Mouse (Mus musculus) neural tube, embryonic 10.5 days (tissue): ENCODE results near the gene Gm13697.
"Not testable (repeated sequence)": the region's sequence is repeated elsewhere in the genome, so short reads cannot be mapped to it uniquely, and the experiment has no call there.

Experiments used
- DNase-seq: peaks from one replicate; pipeline ENCODE4 v3.0.0-alpha.2; 2017; ENCODE audit warnings: low spot score; ENCODE audit errors: extremely low spot score

Gm13697 gene

DNA sequence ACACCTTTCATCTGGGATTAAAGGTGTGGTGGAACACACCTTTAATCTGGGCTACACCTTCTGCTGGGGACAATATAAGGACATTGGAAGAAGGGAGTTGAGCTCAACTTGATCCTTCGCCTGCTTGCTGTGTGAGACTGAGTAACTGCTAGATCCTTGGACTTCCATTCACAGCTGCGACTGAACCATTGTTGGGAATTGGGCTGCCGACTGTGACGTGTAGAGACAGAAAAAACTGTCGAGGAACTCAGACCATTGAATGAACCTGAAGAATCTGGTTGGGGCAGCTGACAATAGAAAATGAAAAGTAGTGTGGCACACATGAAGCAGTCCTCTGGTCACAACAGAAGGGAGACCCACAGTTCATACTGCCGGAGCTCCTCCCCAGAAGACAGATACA is at the start of gene Gm13697:
Gene Gm13697, plus strand, starts transcription at position 301 of the 400 bp plus-strand sequence.
- not testable (repeated sequence) for DNase-seq

GRCm38 (mm10) chr2:83940931-83941361 is 43.6 kb upstream of the Gm13697 start, which contains the start of gene Zswim2:
Zswim2 (minus strand) TSS chr2:83941228.
- peak; percentile 74 for DNase-seq

GRCm38 (mm10) chr2:83941378-83941777 is 43.2 kb upstream of the Gm13697 start:
- DNase-seq, result no peak

GRCm38 (mm10) chr2:83941792-83942191 is 42.8 kb upstream of the Gm13697 start:
- DNase-seq, result no peak

- DNase-seq, result not testable (repeated sequence)
Observed at GRCm38 (mm10) chr2:83955393-83955792, 29.1 kb upstream of the Gm13697 start, which contains the start of gene Gm13698. Gm13698 (plus strand) TSS chr2:83955693.

DNA sequence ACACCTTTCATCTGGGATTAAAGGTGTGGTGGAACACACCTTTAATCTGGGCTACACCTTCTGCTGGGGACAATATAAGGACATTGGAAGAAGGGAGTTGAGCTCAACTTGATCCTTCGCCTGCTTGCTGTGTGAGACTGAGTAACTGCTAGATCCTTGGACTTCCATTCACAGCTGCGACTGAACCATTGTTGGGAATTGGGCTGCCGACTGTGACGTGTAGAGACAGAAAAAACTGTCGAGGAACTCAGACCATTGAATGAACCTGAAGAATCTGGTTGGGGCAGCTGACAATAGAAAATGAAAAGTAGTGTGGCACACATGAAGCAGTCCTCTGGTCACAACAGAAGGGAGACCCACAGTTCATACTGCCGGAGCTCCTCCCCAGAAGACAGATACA is 23.3 kb upstream of the Gm13697 start, which contains the start of gene Gm13693:
Gene Gm13693, plus strand, starts transcription at position 301 of the 400 bp plus-strand sequence.
- not testable (repeated sequence) for DNase-seq

DNA sequence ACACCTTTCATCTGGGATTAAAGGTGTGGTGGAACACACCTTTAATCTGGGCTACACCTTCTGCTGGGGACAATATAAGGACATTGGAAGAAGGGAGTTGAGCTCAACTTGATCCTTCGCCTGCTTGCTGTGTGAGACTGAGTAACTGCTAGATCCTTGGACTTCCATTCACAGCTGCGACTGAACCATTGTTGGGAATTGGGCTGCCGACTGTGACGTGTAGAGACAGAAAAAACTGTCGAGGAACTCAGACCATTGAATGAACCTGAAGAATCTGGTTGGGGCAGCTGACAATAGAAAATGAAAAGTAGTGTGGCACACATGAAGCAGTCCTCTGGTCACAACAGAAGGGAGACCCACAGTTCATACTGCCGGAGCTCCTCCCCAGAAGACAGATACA is 17.5 kb upstream of the Gm13697 start, which contains the start of gene Gm13695:
Gene Gm13695, plus strand, starts transcription at position 301 of the 400 bp plus-strand sequence.
- DNase-seq, result not testable (repeated sequence)

DNA sequence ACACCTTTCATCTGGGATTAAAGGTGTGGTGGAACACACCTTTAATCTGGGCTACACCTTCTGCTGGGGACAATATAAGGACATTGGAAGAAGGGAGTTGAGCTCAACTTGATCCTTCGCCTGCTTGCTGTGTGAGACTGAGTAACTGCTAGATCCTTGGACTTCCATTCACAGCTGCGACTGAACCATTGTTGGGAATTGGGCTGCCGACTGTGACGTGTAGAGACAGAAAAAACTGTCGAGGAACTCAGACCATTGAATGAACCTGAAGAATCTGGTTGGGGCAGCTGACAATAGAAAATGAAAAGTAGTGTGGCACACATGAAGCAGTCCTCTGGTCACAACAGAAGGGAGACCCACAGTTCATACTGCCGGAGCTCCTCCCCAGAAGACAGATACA is 11.7 kb upstream of the Gm13697 start, which contains the start of gene Gm13696:
Gene Gm13696, plus strand, starts transcription at position 301 of the 400 bp plus-strand sequence.
- DNase-seq, result not testable (repeated sequence)

GRCm38 (mm10) chr2:83978633-83979032 is 5.9 kb upstream of the Gm13697 start, which contains the start of gene Gm13694:
Gm13694 (plus strand) TSS chr2:83978933.
- not testable (repeated sequence) for DNase-seq

GRCm38 (mm10) chr2:83990253-83990652 is 5.7 kb downstream of the Gm13697 start, which contains the start of gene Gm13691:
Gm13691 (plus strand) TSS chr2:83990553.
- not testable (repeated sequence) for DNase-seq

GRCm38 (mm10) chr2:83993639-83994255 is 9.2 kb downstream of the Gm13697 start:
- not testable (repeated sequence) for DNase-seq

DNA sequence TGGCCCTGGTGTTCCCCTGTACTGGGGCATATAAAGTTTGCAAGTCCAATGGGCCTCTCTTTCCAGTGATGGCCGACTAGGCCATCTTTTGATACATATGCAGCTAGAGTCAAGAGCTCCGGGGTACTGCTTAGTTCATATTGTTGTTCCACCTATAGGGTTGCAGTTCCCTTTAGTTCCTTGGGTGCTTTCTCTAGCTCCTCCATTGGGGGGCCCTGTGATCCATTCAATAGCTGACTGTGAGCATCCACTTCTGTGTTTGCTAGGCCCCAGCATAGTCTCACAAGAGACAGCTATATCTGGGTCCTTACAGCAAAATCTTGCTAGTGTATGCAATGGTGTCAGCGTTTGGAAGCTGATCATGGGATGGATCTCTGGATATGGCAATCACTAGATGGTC is 10.0 kb downstream of the Gm13697 start:
- not testable (repeated sequence) for DNase-seq

DNA sequence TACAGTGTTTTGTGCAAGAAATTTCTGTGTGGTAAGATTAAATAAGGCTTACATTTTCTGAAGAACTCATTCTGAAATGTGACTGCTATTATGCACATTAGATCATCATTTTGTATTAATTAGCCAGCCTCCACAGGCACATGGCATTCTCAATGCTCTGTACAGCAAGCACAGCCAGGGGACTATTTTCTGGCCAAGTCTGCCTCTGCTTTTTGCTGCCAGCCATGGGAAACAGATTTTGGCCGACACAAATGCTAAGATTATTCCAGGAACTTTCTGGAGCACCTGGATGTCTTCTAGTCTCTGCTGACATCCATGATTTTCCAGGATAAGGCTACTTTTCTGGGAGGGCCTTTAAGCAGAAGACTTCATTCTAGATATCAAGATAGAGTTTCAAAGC is 24.4 kb downstream of the Gm13697 start:
- DNase-seq, result no peak

DNA sequence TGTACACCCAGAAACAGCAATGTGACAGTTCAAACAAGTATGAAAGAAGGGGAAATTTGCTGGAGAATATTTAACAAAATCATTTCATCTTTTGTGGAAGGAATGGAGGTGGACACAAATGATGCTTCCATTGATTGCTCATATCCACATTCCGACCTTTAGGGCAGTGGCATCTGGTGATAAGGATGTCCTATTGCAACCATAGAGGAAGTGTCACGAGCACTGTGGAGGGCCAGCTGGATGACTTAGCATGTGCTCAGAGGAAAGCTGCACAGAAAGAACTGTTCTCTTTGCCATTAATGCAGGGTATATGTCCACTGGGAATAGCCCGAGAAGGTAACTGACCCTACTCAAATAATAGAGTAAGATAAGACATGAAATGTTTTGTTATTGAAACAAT is 25.3 kb downstream of the Gm13697 start:
- no peak for DNase-seq

DNA sequence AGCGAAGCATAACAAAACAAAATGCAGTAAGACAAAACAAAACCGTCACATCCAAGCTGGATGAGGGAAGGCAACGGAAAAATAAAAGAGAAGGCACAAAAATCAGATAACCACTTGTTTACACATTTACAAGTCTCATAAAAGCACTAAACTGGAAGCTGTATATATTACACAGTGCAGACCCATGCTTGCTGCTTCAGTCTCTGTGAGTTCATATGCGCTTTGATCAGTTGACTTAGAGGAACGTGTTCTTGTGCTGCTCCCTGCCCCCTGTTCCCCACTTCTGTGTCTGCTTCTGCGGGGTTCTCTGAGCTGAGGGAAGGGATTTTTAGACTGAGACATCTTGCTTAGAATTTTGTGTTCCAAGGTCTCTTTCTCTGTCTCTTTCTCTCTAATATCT is 30.0 kb downstream of the Gm13697 start:
- no peak for DNase-seq

GRCm38 (mm10) chr2:84016291-84016690 is 31.7 kb downstream of the Gm13697 start:
- not testable (repeated sequence) for DNase-seq

DNA sequence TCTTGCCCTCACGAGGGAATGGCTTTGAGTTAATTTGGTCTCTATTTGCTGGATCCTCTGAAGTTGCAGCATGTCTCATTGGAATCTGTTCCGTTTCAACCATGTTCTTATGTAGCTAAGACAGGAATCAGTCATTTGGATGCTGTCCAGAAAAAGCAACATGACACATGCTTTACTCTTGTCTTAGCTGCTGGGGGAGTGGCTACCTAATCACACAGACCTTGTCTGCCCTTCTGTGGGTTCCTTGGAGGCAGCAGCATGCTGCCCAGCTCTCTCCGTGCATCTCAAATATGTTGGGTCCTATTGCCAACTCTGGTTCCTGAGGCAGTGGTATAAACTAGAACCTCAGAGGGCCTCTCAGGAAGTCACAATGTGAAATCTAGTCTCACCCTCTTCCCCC is 33.8 kb downstream of the Gm13697 start:
- DNase-seq, result no peak

DNA sequence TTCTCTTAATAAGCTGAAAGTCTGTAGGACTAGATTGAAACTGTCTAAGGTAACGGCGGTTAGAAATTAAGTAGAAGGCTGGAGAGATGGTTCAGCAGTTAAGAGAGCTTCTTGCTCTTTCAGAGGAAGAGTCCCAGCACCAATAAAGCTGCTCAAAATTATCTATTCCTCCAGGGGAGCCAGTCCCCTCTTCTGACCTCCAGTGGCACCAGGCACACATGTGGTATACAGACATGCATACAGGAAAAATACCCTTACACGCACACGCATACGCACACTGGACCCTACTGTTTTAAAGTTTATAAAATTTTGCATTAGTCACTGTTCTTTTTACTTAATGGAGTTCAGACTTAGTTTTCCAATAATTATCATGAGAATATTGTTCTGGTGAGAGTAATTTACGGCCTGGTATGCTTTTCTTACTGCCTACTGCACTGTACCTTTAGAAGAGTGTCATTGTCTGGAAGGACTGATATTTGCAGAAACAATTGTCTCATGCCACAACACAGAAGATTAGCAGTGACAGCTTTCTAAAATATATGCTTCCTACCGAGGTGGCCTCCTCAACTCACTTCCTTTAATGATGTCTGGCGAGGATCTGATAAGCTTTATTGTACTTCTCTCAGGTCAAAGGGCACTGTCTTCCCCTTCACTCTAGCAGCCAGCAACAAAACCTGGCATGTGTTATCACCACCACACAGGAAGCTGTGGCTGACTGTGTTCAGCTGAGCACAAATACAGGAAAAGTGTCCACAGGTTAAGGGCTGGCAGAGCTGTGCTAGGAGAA is 35.2 kb downstream of the Gm13697 start:
- no peak for DNase-seq

DNA sequence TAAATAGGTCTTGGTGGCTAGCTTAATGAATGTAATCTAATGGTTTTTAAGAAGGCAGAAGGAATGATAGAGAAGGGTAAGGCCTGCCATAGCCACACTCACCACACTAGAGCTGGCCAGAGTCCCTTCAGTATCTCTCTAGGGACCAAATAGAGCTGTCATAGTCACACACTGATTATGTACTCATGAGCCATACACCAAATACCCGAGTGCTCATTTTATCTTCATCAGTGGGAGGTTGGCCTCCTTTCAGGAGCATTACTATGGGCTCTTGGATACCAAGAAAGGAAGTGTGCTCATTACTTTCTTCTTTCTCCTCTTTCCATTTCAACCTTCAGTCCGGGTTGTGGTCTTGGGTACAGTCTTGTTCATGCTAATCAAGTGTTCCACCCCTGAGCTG is 37.4 kb downstream of the Gm13697 start:
- no peak for DNase-seq

DNA sequence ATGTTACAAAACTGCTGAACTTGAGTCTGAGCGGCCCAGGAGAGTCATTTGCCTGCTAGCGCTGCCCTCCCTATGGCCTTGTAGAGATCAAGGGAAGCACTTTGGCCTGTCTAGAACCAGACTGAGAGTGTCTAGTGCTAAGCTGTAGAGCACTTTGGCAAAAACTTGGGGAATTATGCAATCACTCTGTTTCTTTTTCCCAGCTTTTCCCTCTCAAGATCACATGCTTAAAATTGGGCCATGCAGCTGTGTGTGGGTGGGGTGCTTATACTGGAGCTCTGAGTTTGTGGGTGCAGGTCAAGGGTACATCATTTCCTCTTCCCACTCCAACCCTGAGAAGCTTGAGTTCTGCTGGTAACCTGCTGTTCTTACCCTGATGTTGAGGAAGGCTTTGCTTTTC is 38.4 kb downstream of the Gm13697 start:
- no peak for DNase-seq

DNA sequence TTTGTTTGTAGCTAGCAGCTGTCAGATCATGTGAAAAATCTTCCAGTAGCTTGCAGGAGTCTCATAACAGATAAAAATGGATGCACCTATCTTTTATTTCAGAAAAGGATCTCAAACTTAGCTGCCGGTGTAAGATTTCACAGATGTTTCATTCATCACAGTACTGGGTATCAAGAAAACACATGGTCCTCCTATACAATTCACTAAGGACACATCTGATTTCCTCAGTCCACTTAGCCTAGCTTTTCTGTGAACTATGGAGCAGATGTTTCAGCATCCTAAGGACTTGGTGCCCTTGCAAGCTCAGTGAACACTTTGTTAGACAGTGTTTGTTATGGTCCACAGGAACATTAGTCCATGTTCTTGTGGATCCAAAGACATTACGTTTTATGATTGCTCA is 38.8 kb downstream of the Gm13697 start:
- no peak for DNase-seq

DNA sequence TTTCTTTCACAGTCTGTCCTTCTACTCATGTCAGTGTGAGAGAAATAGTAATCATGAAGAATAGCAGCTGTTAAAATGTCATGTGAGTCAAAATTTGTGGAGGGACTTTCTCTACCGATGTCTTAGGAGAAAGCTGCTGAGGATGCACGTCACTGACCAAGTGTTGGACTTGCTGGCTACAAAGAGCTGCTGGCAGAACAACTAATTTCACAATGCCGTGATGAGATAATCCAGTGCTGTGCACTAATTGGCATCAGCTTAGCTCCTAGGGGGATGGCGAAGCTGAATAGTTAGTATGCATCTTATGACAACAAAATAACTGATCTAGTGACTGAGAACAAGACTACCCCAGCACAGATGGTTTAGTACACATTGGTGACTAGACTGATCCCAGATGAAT is 40.7 kb downstream of the Gm13697 start:
- DNase-seq, result no peak
